Mouse (Mus musculus) CH12.LX (cell line): ENCODE results near the gene Efna3. TPM values are rescaled to one million over a fixed set of nuclear protein-coding genes. Genes with fewer than 3 reads are reported as not detected.
A peak's percentile ranks its signal among the peaks of the same experiment; 100 is the strongest.

Source experiments
- DNase-seq: peaks from one replicate; pipeline ENCODE4 v3.0.0-alpha.2; 2013; ENCODE audit errors: extremely low read depth
- H3K27ac ChIP-seq: 2 replicates; pipeline ENCODE4 v1.5.1; 2012; ENCODE audit warnings: low read depth, mild to moderate bottlenecking, control low read depth, moderate library complexity; ENCODE audit not compliant: insufficient read depth
- H3K27me3 ChIP-seq: replicated peaks from 2 replicates; pipeline ENCODE3; 2012; ENCODE audit warnings: inconsistent platforms
- H3K36me3 ChIP-seq, 2 experiments: replicated peaks in 1 of 2; 2 replicates each; pipeline versions ENCODE3 to v1.6.1; 2012; ENCODE audit warnings: inconsistent platforms in 1 of 2, low read length in 1 of 2, mild to moderate bottlenecking in 1 of 2, mixed read lengths in 1 of 2, moderate library complexity in 1 of 2; ENCODE audit not compliant: control insufficient read depth in 1 of 2, insufficient read depth in 1 of 2
- H3K4me1 ChIP-seq, 2 experiments: 2 replicates each; pipeline ENCODE4 v1.6.1; 2012; ENCODE audit warnings: inconsistent platforms in 1 of 2, moderate library complexity in 1 of 2; ENCODE audit not compliant: insufficient read depth in 2 of 2, control insufficient read depth in 1 of 2
- H3K4me2 ChIP-seq: 2 replicates; pipeline ENCODE4 v1.6.1; 2012; ENCODE audit warnings: low read depth, mild to moderate bottlenecking, control low read depth; ENCODE audit not compliant: poor library complexity, insufficient read depth, severe bottlenecking
- H3K4me3 ChIP-seq, 3 experiments: fragments of 150-350 bp in 1 of 3; sonication (generic) in 1 of 3; replicated peaks in 1 of 3; 2 replicates each; pipeline versions ENCODE3 to v1.5.1; 2011 to 2012; ENCODE audit warnings: low read depth in 2 of 3, low read length in 2 of 3, mild to moderate bottlenecking in 2 of 3, moderate library complexity in 2 of 3, control low read depth in 1 of 3, improper control_type of control experiment in 1 of 3, inconsistent platforms in 1 of 3, mixed read lengths in 1 of 3; ENCODE audit not compliant: poor library complexity in 1 of 3
- H3K79me2 ChIP-seq: replicated peaks from 2 replicates; pipeline ENCODE4 v1.6.1; 2012; ENCODE audit warnings: mild to moderate bottlenecking, moderate library complexity; ENCODE audit not compliant: control insufficient read depth, poor library complexity, insufficient read depth, severe bottlenecking; ENCODE audit errors: extremely low read depth
- H3K9ac ChIP-seq: 2 replicates; pipeline ENCODE4 v1.6.1; 2012; ENCODE audit warnings: low read depth, mild to moderate bottlenecking, control low read depth, moderate library complexity; ENCODE audit not compliant: insufficient read depth
- H3K9me3 ChIP-seq: replicated peaks from 2 replicates; pipeline ENCODE3; 2012; ENCODE audit warnings: low read length, inconsistent platforms, mixed read lengths
- CHD1 ChIP-seq: IDR thresholded peaks from 2 replicates; pipeline ENCODE4 v1.6.1; 2012; ENCODE audit warnings: low read depth, low read length, improper control_type of control experiment, inconsistent platforms
- CHD2 ChIP-seq: IDR thresholded peaks from 2 replicates; pipeline ENCODE4 v1.6.1; 2011; ENCODE audit warnings: low read length, improper control_type of control experiment
- CTCF ChIP-seq, 2 experiments: IDR thresholded peaks in 1 of 2; conservative IDR thresholded peaks in 1 of 2; 2 replicates each; pipeline ENCODE4 v1.5.1; 2011 to 2012; ENCODE audit warnings: low read depth in 2 of 2, low read length in 2 of 2, improper control_type of control experiment in 1 of 2, inconsistent platforms in 1 of 2, mild to moderate bottlenecking in 1 of 2, moderate library complexity in 1 of 2
- ELF1 ChIP-seq: IDR thresholded peaks from 2 replicates; pipeline ENCODE4 v1.6.1; 2014; ENCODE audit warnings: low read depth, mild to moderate bottlenecking, inconsistent platforms, low read length, improper control_type of control experiment
- EP300 ChIP-seq: IDR thresholded peaks from 2 replicates; pipeline ENCODE4 v1.6.1; 2011; ENCODE audit warnings: low read length, improper control_type of control experiment
- ETS1 ChIP-seq: conservative IDR thresholded peaks from 2 replicates; pipeline ENCODE4 v1.6.1; 2012; ENCODE audit warnings: low read depth, mild to moderate bottlenecking, inconsistent platforms, low read length, improper control_type of control experiment, moderate library complexity
- IRF4 ChIP-seq: IDR thresholded peaks from 2 replicates; pipeline ENCODE4 v1.6.1; 2014; ENCODE audit warnings: low read depth, mild to moderate bottlenecking, inconsistent platforms, low read length, improper control_type of control experiment
- JUN ChIP-seq: IDR thresholded peaks from 2 replicates; pipeline ENCODE4 v1.6.1; 2011; ENCODE audit warnings: low read depth, mild to moderate bottlenecking, low read length, improper control_type of control experiment, moderate library complexity; ENCODE audit not compliant: insufficient read depth
- JUND ChIP-seq: conservative IDR thresholded peaks from 2 replicates; pipeline ENCODE4 v1.6.1; 2011; ENCODE audit warnings: low read depth, low read length, improper control_type of control experiment
- MAFK ChIP-seq: IDR thresholded peaks from 2 replicates; pipeline ENCODE4 v1.6.1; 2011; ENCODE audit warnings: low read length, improper control_type of control experiment; ENCODE audit not compliant: insufficient replicate concordance
- MAZ ChIP-seq: IDR thresholded peaks from 2 replicates; pipeline ENCODE4 v1.6.1; 2012; ENCODE audit warnings: low read depth, mild to moderate bottlenecking, inconsistent platforms, low read length, improper control_type of control experiment, moderate library complexity
- MEF2A ChIP-seq: IDR thresholded peaks from 2 replicates; pipeline ENCODE4 v1.6.1; 2014; ENCODE audit warnings: low read depth, mild to moderate bottlenecking, inconsistent platforms, low read length, improper control_type of control experiment, borderline replicate concordance
- MYC ChIP-seq: IDR thresholded peaks from 2 replicates; pipeline ENCODE4 v1.6.1; 2011; ENCODE audit warnings: low read depth, mild to moderate bottlenecking, improper control_type of control experiment, low read length
- NRF1 ChIP-seq: IDR thresholded peaks from 2 replicates; pipeline ENCODE4 v1.6.1; 2014; ENCODE audit warnings: low read depth, mild to moderate bottlenecking, inconsistent platforms, low read length, improper control_type of control experiment, moderate library complexity
- PAX5 ChIP-seq: IDR thresholded peaks from 2 replicates; pipeline ENCODE4 v1.6.1; 2012; ENCODE audit warnings: low read length, inconsistent platforms, mixed read lengths
- POLR2A ChIP-seq: IDR thresholded peaks from 2 replicates; pipeline ENCODE4 v1.6.1; 2011; ENCODE audit warnings: low read depth, mild to moderate bottlenecking, improper control_type of control experiment, low read length
- RAD21 ChIP-seq: IDR thresholded peaks from 2 replicates; pipeline ENCODE4 v1.6.1; 2011; ENCODE audit warnings: low read depth, mild to moderate bottlenecking, low read length, improper control_type of control experiment, moderate library complexity
- SMC3 ChIP-seq: IDR thresholded peaks from 2 replicates; pipeline ENCODE4 v1.6.1; 2011; ENCODE audit warnings: low read depth, low read length, improper control_type of control experiment
- TBP ChIP-seq: conservative IDR thresholded peaks from 2 replicates; pipeline ENCODE4 v1.6.1; 2011; ENCODE audit warnings: low read depth, low read length, improper control_type of control experiment
- USF1 ChIP-seq: IDR thresholded peaks from 2 replicates; pipeline ENCODE4 v1.6.1; 2014; ENCODE audit warnings: low read depth, mild to moderate bottlenecking, inconsistent platforms, low read length, improper control_type of control experiment
- USF2 ChIP-seq: conservative IDR thresholded peaks from 2 replicates; pipeline ENCODE4 v1.6.1; 2011; ENCODE audit warnings: low read depth, low read length, improper control_type of control experiment
- ZC3H11A ChIP-seq: IDR thresholded peaks from 2 replicates; pipeline ENCODE4 v1.6.1; 2012; ENCODE audit warnings: low read depth, mild to moderate bottlenecking, inconsistent platforms, low read length, improper control_type of control experiment
- ZMIZ1 ChIP-seq: IDR thresholded peaks from 2 replicates; pipeline ENCODE4 v1.6.1; 2012; ENCODE audit warnings: low read depth, mild to moderate bottlenecking, inconsistent platforms, low read length, improper control_type of control experiment
- dilution Hi-C: fragments of 300-500 bp; cut with MboI; formaldehyde crosslinking; loops from 2 replicates; pipeline ENCODE4 v1.14.3; 2020; ENCODE audit warnings: low sequenced_read_pairs; ENCODE audit not compliant: extremely low pct_unique_long_range_greater_than_20kb, extremely low pct_ligation_motif_present
- in situ Hi-C: fragments of 300-500 bp; cut with MboI; formaldehyde crosslinking; loops from 3 replicates; pipeline ENCODE4 v1.14.3; 2019; ENCODE audit warnings: low sequenced_read_pairs, low pct_ligation_motif_present, low pct_unique_long_range_greater_than_20kb, mixed read lengths
- polyA plus RNA-seq: library from polyadenylated mRNA; unstranded; fragments of >175 nt; gene quantifications from 2 replicates; pipeline ENCODE4 v1.2.1, GENCODE M21; 2012; ENCODE audit warnings: low read depth; ENCODE audit not compliant: insufficient read length
- total RNA-seq, 2 experiments: library from RNA; depleted of rRNA; stranded (reverse); fragments of 300-350 nt in 1 of 2; fragments of >200 nt in 1 of 2; gene quantifications; 2 replicates each; pipeline ENCODE4 v1.2.3; 2012 to 2014

The Efna3 gene
- total and polyA plus RNA-seq, 3 experiments = 0.09 to 0.13 TPM; not detected in 1

DNA sequence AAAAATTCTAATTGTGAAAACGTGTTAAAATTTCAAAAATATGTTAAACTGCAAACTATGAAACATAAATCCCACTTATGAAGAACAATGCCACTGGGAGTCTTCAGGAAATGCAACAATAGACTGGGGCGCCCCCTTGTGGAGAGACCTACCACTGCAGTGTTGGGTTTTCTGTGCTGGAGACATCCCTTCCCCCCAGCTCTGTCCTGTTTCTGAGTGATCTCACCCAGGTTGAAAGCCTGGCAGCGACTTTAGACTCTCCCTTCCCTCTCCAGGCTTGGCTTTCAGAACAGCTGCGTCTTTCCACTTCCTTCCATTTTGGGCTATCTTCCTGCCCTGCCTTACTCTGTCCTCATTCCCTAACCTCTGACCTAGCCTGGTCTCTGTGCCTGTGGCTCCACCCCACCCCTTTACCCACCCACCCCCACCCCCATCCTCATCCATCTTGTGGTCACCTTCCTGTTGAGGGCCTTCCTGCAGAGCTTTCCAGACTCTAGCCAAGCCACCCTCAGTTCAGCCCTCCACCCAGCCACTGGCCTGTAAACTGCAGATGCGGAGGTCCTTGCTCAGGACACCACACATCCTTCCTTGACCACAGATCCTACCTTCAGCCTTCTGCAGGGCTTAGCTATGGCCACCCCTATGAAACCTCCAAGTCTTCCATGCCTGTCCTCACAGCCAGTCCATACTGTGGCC lies 32.2 kb upstream of the Efna3 start:
- Histone ChIP-seq H3K4me1 (peaks cover 12 to 29% of the 10 kb centered on the region in 2 experiments), H3K9me3 (no peaks in the 10 kb centered on the region), H3K79me2 (no peaks in the 10 kb centered on the region), H3K27ac (no peak overlapping the region), H3K27me3 (peaks cover 18% of the 10 kb centered on the region), H3K4me3 (no peak overlapping the region), H3K36me3 (peaks cover 0 to 4% of the 10 kb centered on the region in 2 experiments), H3K9ac (no peak overlapping the region), H3K4me2 (no peak overlapping the region)
- DNase-seq = peak; percentile 86
- dilution Hi-C loops = no loop called here
- in situ Hi-C loops = no loop called here
- TF ChIP-seq MAFK (no peak), JUN (peak; percentile 23; the same call in 1 of the 2 replicates), RAD21 (peak; percentile 64), ETS1 (no peak), NRF1 (no peak; the same call in 1 of the 2 replicates), ELF1 (peak; percentile 28; the same call in 1 of the 2 replicates), MYC (no peak), POLR2A (no peak), MAZ (no peak), SMC3 (peak; percentile 77), USF2 (no peak), CHD2 (peak; percentile 76), MEF2A (0 out of 2 replicates have a peak, but pooled peaks have one; percentile 18), TBP (no peak), EP300 (no peak), CTCF (conservative IDR thresholded peaks at IDR 0.05 in 1 of 2, IDR thresholded peaks at IDR 0.05 in 1 of 2; ENCODE audit: low read depth in 2 of 2, low read length in 2 of 2) (peak; percentile 85 to 91; a peak in 3 of 4 replicates), ZMIZ1 (no peak)

DNA sequence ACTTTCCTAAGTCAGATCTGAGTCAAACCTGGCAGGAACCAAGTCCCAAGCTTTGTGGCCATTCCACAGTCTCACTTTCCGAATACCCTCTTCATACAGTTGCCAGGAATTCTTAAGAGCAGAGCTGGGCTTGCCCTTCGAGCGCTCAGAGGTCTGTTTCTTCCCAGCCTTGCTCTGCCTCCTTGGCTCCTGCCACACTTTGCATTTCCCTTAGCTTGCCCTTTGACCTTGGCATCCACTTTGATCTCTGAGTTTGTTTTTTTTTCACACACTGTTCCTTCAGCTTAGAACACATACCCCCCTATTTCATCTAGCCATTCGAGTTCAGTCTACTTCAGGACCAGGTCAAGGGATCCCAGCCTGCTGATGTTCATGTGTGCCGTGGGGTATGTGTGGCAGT lies 28.5 kb upstream of the Efna3 start:
- no peak for TF ChIP-seq ZMIZ1
- no peak for TF ChIP-seq IRF4
- TF ChIP-seq JUND = no peak
- no peak for TF ChIP-seq EP300
- TF ChIP-seq JUN = no peak
- no peak for TF ChIP-seq CHD1
- TF ChIP-seq ZC3H11A = no peak
- TF ChIP-seq MAZ = no peak
- no peak for TF ChIP-seq RAD21
- no peak for TF ChIP-seq USF1
- TF ChIP-seq PAX5 = no peak

More for the DNA sequence above, 28.5 kb upstream of the Efna3 start:
- H3K9me3 ChIP-seq = no peaks in the 10 kb centered on the region
- no peak overlapping the region for H3K27ac ChIP-seq
- dilution Hi-C loops (no loop called here), in situ Hi-C loops (no loop called here)
- no peak overlapping the region for H3K9ac ChIP-seq
- peaks cover 2% of the 10 kb centered on the region for H3K27me3 ChIP-seq
- no peak overlapping the region for H3K4me2 ChIP-seq
- no peak for DNase-seq
- H3K79me2 ChIP-seq = no peaks in the 10 kb centered on the region
- H3K36me3 ChIP-seq = peaks cover 0 to 14% of the 10 kb centered on the region in 2 experiments
- H3K4me1 ChIP-seq = peaks cover 12 to 53% of the 10 kb centered on the region in 2 experiments
- no peak overlapping the region for H3K4me3 ChIP-seq
